Mouse (Mus musculus): ENCODE measurements around the gene Prelid1. TPM values are rescaled to one million over a fixed set of nuclear protein-coding genes. Genes with fewer than 3 reads are reported as not detected.

Prelid1 gene
- total RNA-seq, 4 experiments from 2014 or later, result 163 to 176 (median 166) TPM

Other genes with a start within 250 kb of the Prelid1 start
- gene Uimc1, start 220.2 kb upstream of the Prelid1 start, total RNA-seq (2022), result 10 to 100 TPM; 20.3 to 24.7 (median 23.3) TPM
- gene Zfp346, start 215.2 kb upstream of the Prelid1 start, total RNA-seq (2022), result 10 to 100 TPM; 41.9 to 46.2 (median 42.5) TPM
- gene Gm17617, start 187.0 kb upstream of the Prelid1 start, total RNA-seq (2022), result not detected
- under 1 TPM; 0.21 to 0.70 (median 0.58) TPM for gene Fgfr4, start 167.9 kb upstream of the Prelid1 start, total RNA-seq (2022)
- 100 to 1,000 TPM; 108 to 137 (median 123) TPM for gene Nsd1, start 110.7 kb upstream of the Prelid1 start, total RNA-seq (2022)
- gene Rab24, start 1.4 kb downstream of the Prelid1 start, total RNA-seq (2022), result 10 to 100 TPM; 74.1 to 86.1 (median 81.0) TPM
- 1 to 10 TPM in 2 of 4 experiments, under 1 TPM in 2; 0.65 to 1.6 (median 0.97) TPM for gene Mxd3, start 9.3 kb downstream of the Prelid1 start, total RNA-seq (2022)
- gene Lman2, start 42.3 kb downstream of the Prelid1 start, total RNA-seq (2022), result 10 to 100 TPM; 47.2 to 56.7 (median 49.1) TPM
- 10 to 100 TPM; 54.2 to 59.0 (median 55.0) TPM for gene Rgs14, start 49.2 kb downstream of the Prelid1 start, total RNA-seq (2022)
- gene Slc34a1, start 77.7 kb downstream of the Prelid1 start, total RNA-seq (2022), result under 1 TPM in 2 of 4 experiments, not detected in 2; 0.16 to 0.17 TPM
- gene Pfn3, start 94.7 kb downstream of the Prelid1 start, total RNA-seq (2022), result not detected
- gene F12, start 106.3 kb downstream of the Prelid1 start, total RNA-seq (2022), result under 1 TPM; 0.39 to 0.98 (median 0.75) TPM
- 10 to 100 TPM; 60.0 to 65.3 (median 61.9) TPM for gene Grk6, start 124.6 kb downstream of the Prelid1 start, total RNA-seq (2022)
- gene Prr7, start 143.8 kb downstream of the Prelid1 start, total RNA-seq (2022), result 10 to 100 TPM; 50.8 to 62.7 (median 59.7) TPM
- 100 to 1,000 TPM; 216 to 253 (median 234) TPM for gene Dbn1, start 167.6 kb downstream of the Prelid1 start, total RNA-seq (2022)
- gene Pdlim7, start 193.2 kb downstream of the Prelid1 start, total RNA-seq (2022), result 10 to 100 TPM; 78.3 to 93.8 (median 85.9) TPM
- gene Dok3, start 208.8 kb downstream of the Prelid1 start, total RNA-seq (2022), result 1 to 10 TPM; 3.7 to 6.3 (median 5.2) TPM
- gene Ddx41, start 216.2 kb downstream of the Prelid1 start, total RNA-seq (2022), result 10 to 100 TPM; 44.5 to 55.2 (median 48.2) TPM